Mouse (Mus musculus): Measurements from ENCODE around the gene Zscan25. TPM values are rescaled to one million over a fixed set of nuclear protein-coding genes. Genes with fewer than 3 reads are reported as not detected.

Zscan25 gene
- total RNA-seq (2012; rRNA removed) (13.9 and 15.1 TPM in 2 replicates), polyA plus RNA-seq (2012; ENCODE audit: insufficient read depth in 1 of 2, insufficient read length in 2 of 2, low read depth in 1 of 2, low replicate concordance in 2 of 2, missing spikeins in 1 of 2) (10 to 100 TPM in 1 of 2 experiments, not detected in 1; 26.5 TPM)

DNA sequence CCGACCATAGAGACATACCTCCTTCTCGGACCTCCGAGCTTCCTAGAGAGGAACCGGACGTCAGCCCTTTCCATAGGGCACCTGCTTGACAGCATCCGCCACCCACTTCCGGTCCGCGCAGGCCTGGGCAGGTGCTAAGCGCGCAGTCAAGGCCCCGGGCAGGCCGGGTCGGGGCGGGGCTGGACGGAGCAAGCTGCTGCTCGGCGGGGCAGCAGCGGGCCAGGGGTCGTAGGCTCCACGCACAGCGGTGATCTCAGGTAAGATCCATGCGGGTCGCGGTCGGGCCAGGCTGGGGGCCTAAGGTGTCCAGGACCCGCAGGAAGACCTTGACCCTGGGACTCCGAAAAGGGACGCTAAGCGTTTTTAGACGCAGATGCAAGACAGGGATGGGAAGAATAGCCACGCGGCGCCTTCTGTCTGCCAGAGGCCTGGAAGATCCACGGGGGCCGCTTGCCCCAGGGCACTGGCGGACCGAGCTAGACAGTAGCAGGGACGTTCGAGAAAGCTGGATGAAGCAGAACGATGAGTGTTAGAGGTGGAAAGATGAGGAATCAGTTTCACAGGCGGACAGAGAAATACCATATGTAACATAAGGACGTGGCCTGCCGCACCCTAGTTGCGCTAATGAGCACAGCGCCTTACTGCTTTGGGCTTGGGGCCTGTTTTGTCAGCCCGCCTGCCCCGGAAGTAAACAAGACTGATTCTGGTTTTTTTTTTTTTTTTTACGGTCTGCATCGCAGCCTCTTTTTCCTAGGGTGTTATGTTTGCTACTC lies at the start of gene Zscan25:
Gene Zscan25, plus strand, starts transcription at position 130 of the 773 bp plus-strand sequence.
- Histone ChIP-seq H3K27ac (ENCODE audit: control insufficient read depth, low read depth, low read length) (peak within 1 kb of the TSS; percentile 70), H3K79me2 (ENCODE audit: control insufficient read depth, insufficient read depth, low read length, poor library complexity) (peaks cover 28% of the 10 kb centered on the region), H3K9ac (ENCODE audit: control insufficient read depth, low read depth, low read length, poor library complexity, severe bottlenecking) (peak within 1 kb of the TSS; percentile 97), H3K36me3 (ENCODE audit: control insufficient read depth in 1 of 2, insufficient read depth in 2 of 2, low read length in 2 of 2) (peaks cover 5 to 6% of the 10 kb centered on the region in 2 experiments), H3K9me3 (replicated peaks; ENCODE audit: insufficient read depth, low read length) (no peaks in the 10 kb centered on the region), H3K4me1 (ENCODE audit: control insufficient read depth in 1 of 2, insufficient read depth in 2 of 2, low read length in 2 of 2) (peaks cover 0 to 2% of the 10 kb centered on the region in 2 experiments; a peak in 3 of 4 replicates), H3K27me3 (ENCODE audit: control insufficient read depth in 1 of 2, insufficient read depth in 2 of 2, low read length in 2 of 2) (no peaks in the 10 kb centered on the region), H3K4me3 (ENCODE audit: control insufficient read depth in 1 of 2, insufficient read depth in 1 of 2, low read depth in 2 of 2, low read length in 2 of 2) (peak within 1 kb of the TSS; percentile 90 to 94)
- peak; percentile 96 for DNase-seq (ENCODE audit: low read depth, low spot score)
- TF ChIP-seq EP300 (IDR thresholded peaks at IDR 0.05; ENCODE audit: low read depth in 1 of 2, low read length in 2 of 2): no peak
- peak; percentile 69 for TF ChIP-seq KAT2A (conservative IDR thresholded peaks at IDR 0.05; ENCODE audit: low read depth, low read length)
- 0 out of 2 replicates have a peak, but pooled peaks have one; percentile 22 for TF ChIP-seq ETS1 (IDR thresholded peaks at IDR 0.05; ENCODE audit: low read depth, low read length)
- peak; percentile 50; the same call in 1 of the 2 replicates for TF ChIP-seq NRF1 (IDR thresholded peaks at IDR 0.05; ENCODE audit: insufficient read depth, low read depth, low read length, poor library complexity, severe bottlenecking)
- peak; percentile 65 for TF ChIP-seq MXI1 (IDR thresholded peaks at IDR 0.05; ENCODE audit: low read depth, low read length)
- peak; percentile 76 to 77; a peak in 3 of 4 replicates for TF ChIP-seq POLR2A (IDR thresholded peaks at IDR 0.05; ENCODE audit: control insufficient read depth in 1 of 2, insufficient read depth in 1 of 2, low read depth in 1 of 2, low read length in 2 of 2, poor library complexity in 1 of 2)
- TF ChIP-seq TCF12 (IDR thresholded peaks at IDR 0.05; ENCODE audit: low read depth, low read length): peak; percentile 66
- peak; percentile 79 for TF ChIP-seq NELFE (IDR thresholded peaks at IDR 0.05; ENCODE audit: low read depth, low read length)
- TF ChIP-seq USF2 (IDR thresholded peaks at IDR 0.05; ENCODE audit: borderline replicate concordance in 1 of 2, insufficient read depth in 1 of 2, low read depth in 1 of 2, low read length in 2 of 2): no peak
- TF ChIP-seq POLR2AphosphoS5 (IDR thresholded peaks at IDR 0.05; ENCODE audit: borderline replicate concordance, low read depth, low read length): peak; percentile 30; the same call in 1 of the 2 replicates
- no peak for TF ChIP-seq MYB (IDR thresholded peaks at IDR 0.05; ENCODE audit: low read depth, low read length)
- peak; percentile 40; the same call in 1 of the 2 replicates for TF ChIP-seq MYC (IDR thresholded peaks at IDR 0.05; ENCODE audit: low read depth, low read length)
- TF ChIP-seq USF1 (IDR thresholded peaks at IDR 0.05; ENCODE audit: low read depth, low read length): peak; percentile 49
- no peak for TF ChIP-seq CHD2 (IDR thresholded peaks at IDR 0.05; ENCODE audit: low read length)
- peak; percentile 82; the same call in 1 of the 2 replicates for TF ChIP-seq POLR2AphosphoS2 (IDR thresholded peaks at IDR 0.05; ENCODE audit: low read length)
- peak; percentile 83; the same call in 1 of the 2 replicates for TF ChIP-seq SIN3A (IDR thresholded peaks at IDR 0.05; ENCODE audit: low read length)
- TF ChIP-seq ZNF384 (IDR thresholded peaks at IDR 0.05; ENCODE audit: low read depth, low read length): peak; percentile 93
- TF ChIP-seq TBP (IDR thresholded peaks at IDR 0.05; ENCODE audit: low read depth, low read length): peak; percentile 58
- TF ChIP-seq ZMIZ1 (IDR thresholded peaks at IDR 0.05; ENCODE audit: low read depth, low read length): 0 out of 2 replicates have a peak, but pooled peaks have one; percentile 40
- TF ChIP-seq HCFC1 (IDR thresholded peaks at IDR 0.05; ENCODE audit: low read depth, low read length): peak; percentile 93
- peak; percentile 72; the same call in 1 of the 2 replicates for TF ChIP-seq MAX (IDR thresholded peaks at IDR 0.05; ENCODE audit: low read length)
- no peak for TF ChIP-seq JUND (IDR thresholded peaks at IDR 0.05; ENCODE audit: low read depth, low read length)
- TF ChIP-seq ELF1 (IDR thresholded peaks at IDR 0.05; ENCODE audit: low read depth, low read length): peak; percentile 86
- peak; percentile 79; the same call in 1 of the 2 replicates for TF ChIP-seq MAZ (IDR thresholded peaks at IDR 0.05; ENCODE audit: low read depth, low read length)
- no peak for TF ChIP-seq CHD1 (IDR thresholded peaks at IDR 0.05; ENCODE audit: low read depth, low read length)
